Mouse (Mus musculus) naive thymus-derived CD4-positive, alpha-beta T cell, adult 2 months (primary cell): ENCODE measurements around the gene Antxr2.

Experiments
- DNase-seq: peaks from one replicate; pipeline ENCODE4 v3.0.0-alpha.2; 2011; ENCODE audit warnings: low read depth

Antxr2 gene

GRCm38 (mm10) chr5:97837333-97837732 is 193.5 kb downstream of the Antxr2 start:
- no peak for DNase-seq

GRCm38 (mm10) chr5:97835418-97835817 is 195.4 kb downstream of the Antxr2 start:
- no peak for DNase-seq

- DNase-seq: no peak
These were observed 196.1 kb downstream of the Antxr2 start for GRCm38 (mm10) chr5:97834770-97835169.
